Mouse (Mus musculus) stomach, embryonic 14.5 days (tissue): ENCODE results near the gene Popdc2. TPM values are rescaled to one million over a fixed set of nuclear protein-coding genes. Genes with fewer than 3 reads are reported as not detected.

Experiments used
- ATAC-seq: fragments of 200-750 bp; cut with Nextera tagmentation; 2 replicates; pipeline ENCODE4 v1.8.0; 2017; ENCODE audit warnings: low read depth, moderate TSS enrichment; ENCODE audit not compliant: insufficient number of reproducible peaks, insufficient read depth, low FRiP score
- H3K27ac ChIP-seq: fragments of 300-500 bp; sonication (generic); 2 replicates; pipeline ENCODE4 v1.5.1; 2014; ENCODE audit warnings: mild to moderate bottlenecking, low read length, moderate library complexity, mixed read lengths
- H3K27me3 ChIP-seq: fragments of 300-500 bp; sonication (generic); 2 replicates; pipeline ENCODE4 v1.6.1; 2014; ENCODE audit warnings: low read length, control low read depth, mixed read lengths; ENCODE audit not compliant: control insufficient read depth, insufficient read depth
- H3K36me3 ChIP-seq: fragments of 300-500 bp; sonication (generic); 2 replicates; pipeline ENCODE4 v1.6.1; 2014; ENCODE audit warnings: mild to moderate bottlenecking, control low read depth, low read length, moderate library complexity, mixed read lengths; ENCODE audit not compliant: control insufficient read depth, insufficient read depth
- H3K4me1 ChIP-seq: fragments of 300-500 bp; sonication (generic); 2 replicates; pipeline ENCODE4 v1.6.1; 2014; ENCODE audit warnings: low read length, control low read depth, mixed read lengths; ENCODE audit not compliant: control insufficient read depth, insufficient read depth
- H3K4me2 ChIP-seq: fragments of 300-500 bp; sonication (generic); replicated peaks from 2 replicates; pipeline ENCODE4 v1.6.1; 2014; ENCODE audit warnings: low read depth, low read length, control low read depth
- H3K4me3 ChIP-seq: fragments of 300-500 bp; sonication (generic); 2 replicates; pipeline ENCODE4 v1.5.1; 2014; ENCODE audit warnings: low read depth, low read length, control low read depth
- H3K9ac ChIP-seq: fragments of 300-500 bp; sonication (generic); replicated peaks from 2 replicates; pipeline ENCODE4 v1.6.1; 2014; ENCODE audit warnings: low read depth, mild to moderate bottlenecking, control low read depth, low read length, moderate library complexity, mixed read lengths
- H3K9me3 ChIP-seq: fragments of 300-500 bp; sonication (generic); 2 replicates; pipeline ENCODE4 v1.6.1; 2016; ENCODE audit warnings: low read depth, low read length, control low read depth; ENCODE audit not compliant: control insufficient read depth
- WGBS: fragments of 180-500 bp; shearing (Covaris S2); extraction: QIAGEN DNeasy Blood & Tissue Kit; methylation state at CpG from one replicate; pipeline ENCODE4 v1.1.7; 2014; 5-methylcytosine and 5-hydroxymethylcytosine counted together
- polyA plus RNA-seq: library from polyadenylated mRNA; unstranded; fragments of >200 nt; fragmentation: Nextera tagmentation; extraction: Ambion mirVana; gene quantifications from 2 replicates; pipeline ENCODE4 v1.2.1, GENCODE M21; 2014

The Popdc2 gene
- polyA plus RNA-seq, 1 experiment from 2014 or later: 5.4 TPM

GRCm38 (mm10) chr16:38387389-38387788 lies 25.4 kb downstream of the Popdc2 start:
- Histone ChIP-seq H3K27me3 (no peaks in the 10 kb centered on the region), H3K27ac (no peak overlapping the region), H3K4me1 (no peaks in the 10 kb centered on the region), H3K4me2 (no peak overlapping the region), H3K4me3 (no peak overlapping the region), H3K36me3 (no peaks in the 10 kb centered on the region), H3K9ac (no peak overlapping the region), H3K9me3 (no peaks in the 10 kb centered on the region)
- WGBS: 87% methylated on average over 6 of the region's 6 CpGs
- ATAC-seq: no peak

DNA sequence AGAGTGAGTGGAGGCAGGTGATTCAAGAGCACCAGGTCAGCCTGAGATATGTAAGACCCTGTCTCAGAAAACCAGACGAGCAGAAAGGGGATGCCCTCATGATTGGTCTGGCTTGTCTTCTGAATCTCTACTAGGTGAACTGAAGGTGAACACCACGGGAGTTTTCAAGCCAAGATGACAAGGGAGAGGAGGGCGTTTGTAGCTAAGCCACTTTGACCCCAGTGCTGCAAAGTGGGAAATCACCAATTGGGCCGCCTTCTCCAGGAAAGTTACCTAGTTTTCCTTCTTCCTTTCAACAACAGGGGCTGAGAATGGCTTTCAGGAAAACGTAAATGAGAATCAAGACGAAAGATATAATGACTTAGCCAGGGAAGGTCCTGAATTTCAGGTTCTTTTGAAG lies 26.7 kb downstream of the Popdc2 start:
- no peak overlapping the region for H3K4me3 ChIP-seq
- no peaks in the 10 kb centered on the region for H3K36me3 ChIP-seq
- no peak overlapping the region for H3K4me2 ChIP-seq
- no peak overlapping the region for H3K9ac ChIP-seq
- H3K4me1 ChIP-seq: no peaks in the 10 kb centered on the region
- H3K27me3 ChIP-seq: no peaks in the 10 kb centered on the region
- no peaks in the 10 kb centered on the region for H3K9me3 ChIP-seq
- no peak for ATAC-seq
- no peak overlapping the region for H3K27ac ChIP-seq
- WGBS: 70% methylated on average over 6 of the region's 6 CpGs

DNA sequence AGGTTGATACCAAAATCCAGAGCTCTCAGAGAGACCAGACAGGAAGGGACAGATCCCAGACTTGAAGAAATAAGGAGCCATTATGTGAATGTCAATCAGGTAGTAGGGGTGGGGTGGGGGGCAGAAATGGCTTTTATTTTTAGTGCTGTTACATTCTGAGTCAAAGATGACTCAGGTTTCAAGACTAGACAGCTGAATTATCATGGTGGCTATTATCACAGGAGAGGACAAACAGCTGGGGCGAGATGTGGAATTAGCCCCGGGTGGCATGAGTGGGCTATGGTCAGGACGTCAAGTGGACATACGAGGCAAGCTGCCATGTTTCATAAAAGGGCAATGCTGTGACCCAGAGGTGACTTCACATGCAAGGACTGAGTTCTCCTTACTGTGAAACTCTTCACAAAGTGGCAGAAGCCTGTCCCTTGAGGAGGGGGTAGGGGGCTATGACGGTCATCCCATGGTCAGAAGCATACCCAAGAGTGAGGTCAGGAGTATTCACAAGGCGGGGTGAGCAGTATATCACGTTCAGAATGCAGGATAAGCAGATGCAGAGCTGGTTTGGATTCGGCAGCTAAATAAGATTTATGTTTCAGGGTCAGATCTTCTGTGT lies 27.4 kb downstream of the Popdc2 start:
- Histone ChIP-seq H3K27ac (no peak overlapping the region), H3K36me3 (no peaks in the 10 kb centered on the region), H3K4me1 (no peaks in the 10 kb centered on the region), H3K4me2 (no peak overlapping the region), H3K9ac (no peak overlapping the region), H3K27me3 (no peaks in the 10 kb centered on the region), H3K9me3 (no peaks in the 10 kb centered on the region), H3K4me3 (no peak overlapping the region)
- WGBS: 68% methylated on average over 8 of the region's 8 CpGs
- no peak for ATAC-seq

DNA sequence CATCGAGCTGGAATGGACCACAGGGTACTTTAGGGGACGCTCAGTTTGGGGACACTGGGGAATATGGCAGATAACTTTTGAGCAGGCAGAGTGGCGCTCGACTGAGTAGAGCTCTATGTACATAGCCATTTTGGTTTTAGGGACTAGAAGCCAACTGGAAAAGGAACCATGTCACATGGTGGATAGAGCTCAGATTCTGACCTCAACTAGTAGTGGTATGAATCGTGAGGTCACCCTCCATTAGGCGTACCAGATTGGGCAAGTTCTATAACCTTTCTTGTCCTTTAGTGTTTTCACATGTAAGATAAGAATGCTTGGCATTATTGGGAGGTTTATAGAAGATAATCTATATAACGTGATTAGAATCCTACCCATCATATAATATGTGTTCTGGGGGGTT lies 28.3 kb downstream of the Popdc2 start:
- WGBS: 88% methylated on average over 7 of the region's 7 CpGs
- H3K4me2 ChIP-seq: no peak overlapping the region
- no peaks in the 10 kb centered on the region for H3K4me1 ChIP-seq
- H3K4me3 ChIP-seq: no peak overlapping the region
- no peak for ATAC-seq
- no peak overlapping the region for H3K9ac ChIP-seq
- no peaks in the 10 kb centered on the region for H3K9me3 ChIP-seq
- H3K36me3 ChIP-seq: no peaks in the 10 kb centered on the region
- H3K27ac ChIP-seq: no peak overlapping the region
- H3K27me3 ChIP-seq: no peaks in the 10 kb centered on the region

GRCm38 (mm10) chr16:38392126-38392894 lies 30.3 kb downstream of the Popdc2 start:
- Histone ChIP-seq H3K9me3 (no peaks in the 10 kb centered on the region), H3K4me3 (no peak overlapping the region), H3K4me1 (no peaks in the 10 kb centered on the region), H3K36me3 (no peaks in the 10 kb centered on the region), H3K27ac (no peak overlapping the region), H3K4me2 (no peak overlapping the region), H3K27me3 (no peaks in the 10 kb centered on the region), H3K9ac (no peak overlapping the region)
- no peak for ATAC-seq
- WGBS: 78% methylated on average over 23 of the region's 23 CpGs

DNA sequence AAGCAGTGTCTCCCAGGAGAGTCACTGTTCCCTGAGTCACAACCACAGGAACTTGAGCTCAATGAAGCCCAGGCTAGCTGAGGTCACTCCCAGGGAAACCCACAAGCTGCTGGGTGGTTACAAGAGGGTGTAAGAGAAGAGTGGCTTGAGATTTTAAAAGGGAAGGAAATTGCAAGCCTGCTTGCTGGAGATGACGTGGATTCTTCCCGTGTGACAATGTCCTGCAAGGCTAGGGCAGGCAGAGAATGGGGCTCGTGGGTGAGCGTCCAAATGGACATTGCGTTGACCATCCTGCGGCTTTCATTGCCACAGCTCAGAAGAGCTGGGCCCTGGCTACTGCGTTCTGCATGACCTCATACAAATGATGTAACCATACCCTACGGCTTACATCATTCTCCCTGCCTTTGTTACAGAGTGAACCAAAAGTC lies 32.2 kb downstream of the Popdc2 start:
- no peaks in the 10 kb centered on the region for H3K9me3 ChIP-seq
- H3K36me3 ChIP-seq: no peaks in the 10 kb centered on the region
- no peaks in the 10 kb centered on the region for H3K27me3 ChIP-seq
- H3K4me1 ChIP-seq: peaks cover under 1% of the 10 kb centered on the region; the same call in 1 of the 2 replicates
- no peak overlapping the region for H3K4me3 ChIP-seq
- 85% methylated on average over 8 of the region's 8 CpGs for WGBS
- H3K4me2 ChIP-seq: no peak overlapping the region
- no peak overlapping the region for H3K9ac ChIP-seq
- no peak for ATAC-seq
- H3K27ac ChIP-seq: no peak overlapping the region

- H3K27ac ChIP-seq: no peak overlapping the region
- no peak for ATAC-seq
- no peak overlapping the region for H3K9ac ChIP-seq
- 69% methylated on average over 6 of the region's 6 CpGs for WGBS
- H3K4me2 ChIP-seq: no peak overlapping the region
- H3K4me1 ChIP-seq: peaks cover 6% of the 10 kb centered on the region
- H3K9me3 ChIP-seq: no peaks in the 10 kb centered on the region
- H3K4me3 ChIP-seq: no peak overlapping the region
- no peaks in the 10 kb centered on the region for H3K36me3 ChIP-seq
- H3K27me3 ChIP-seq: no peaks in the 10 kb centered on the region
Observed at GRCm38 (mm10) chr16:38395060-38395730, 33.2 kb downstream of the Popdc2 start.

GRCm38 (mm10) chr16:38396155-38396554 lies 34.1 kb downstream of the Popdc2 start:
- Histone ChIP-seq H3K27me3 (no peaks in the 10 kb centered on the region), H3K4me1 (peaks cover 8% of the 10 kb centered on the region), H3K27ac (no peak overlapping the region), H3K4me2 (no peak overlapping the region), H3K9me3 (no peaks in the 10 kb centered on the region), H3K36me3 (no peaks in the 10 kb centered on the region), H3K4me3 (no peak overlapping the region), H3K9ac (no peak overlapping the region)
- no peak for ATAC-seq
- WGBS: 34% methylated on average over 13 of the region's 13 CpGs
